Mouse (Mus musculus) brain, embryonic 14.5 days (tissue): ENCODE results near the gene Clec10a. TPM values are rescaled to one million over a fixed set of nuclear protein-coding genes. Genes with fewer than 3 reads are reported as not detected.
"Not testable (repeated sequence)": the region's sequence is repeated elsewhere in the genome, so short reads cannot be mapped to it uniquely, and the experiment has no call there.

Source experiments
- DNase-seq: peaks from one replicate; pipeline ENCODE4 v3.0.0-alpha.2; 2011; ENCODE audit warnings: low read depth
- CTCF ChIP-seq: fragments of 200-500 bp; IDR thresholded peaks from 2 replicates; pipeline ENCODE4 v1.5.1; 2012; ENCODE audit warnings: inconsistent platforms, mild to moderate bottlenecking, moderate library complexity, borderline replicate concordance; ENCODE audit not compliant: insufficient read depth, insufficient read length; ENCODE audit errors: extremely low read depth
- POLR2A ChIP-seq: fragments of 200-500 bp; IDR thresholded peaks from 2 replicates; pipeline ENCODE4 v1.6.1; 2012; ENCODE audit warnings: mild to moderate bottlenecking, inconsistent platforms, borderline replicate concordance; ENCODE audit not compliant: poor library complexity, insufficient read depth, insufficient read length, severe bottlenecking; ENCODE audit errors: extremely low read depth
- polyA plus RNA-seq: library from polyadenylated mRNA; depleted of rRNA; stranded (reverse); fragments of >200 nt; gene quantifications from 2 replicates; pipeline ENCODE4 v1.2.3, GENCODE M21; 2012

The Clec10a gene
- polyA plus RNA-seq, 1 experiment, result 0.60 TPM

DNA sequence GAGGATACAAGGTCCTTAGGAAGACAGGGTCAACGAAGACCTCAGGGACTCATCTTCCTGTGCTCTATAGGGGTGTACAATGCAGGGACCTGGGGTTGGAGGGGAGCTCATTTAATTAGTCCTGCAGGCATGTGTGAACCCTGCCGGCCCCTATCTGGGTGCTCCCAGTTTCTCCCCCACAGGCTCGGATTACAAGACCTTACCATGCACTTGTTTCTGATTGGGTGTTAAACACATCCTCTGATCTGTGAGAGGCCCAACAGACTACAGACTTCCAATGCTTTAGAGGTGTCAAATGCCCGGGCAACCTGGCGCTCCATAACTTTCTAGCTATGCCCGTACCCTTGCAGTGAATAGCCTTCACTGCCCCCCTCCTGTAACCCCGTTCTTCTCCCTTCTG is 12.1 kb downstream of the Clec10a start:
- DNase-seq, result no peak
- no peak for TF ChIP-seq CTCF
- no peak for TF ChIP-seq POLR2A

DNA sequence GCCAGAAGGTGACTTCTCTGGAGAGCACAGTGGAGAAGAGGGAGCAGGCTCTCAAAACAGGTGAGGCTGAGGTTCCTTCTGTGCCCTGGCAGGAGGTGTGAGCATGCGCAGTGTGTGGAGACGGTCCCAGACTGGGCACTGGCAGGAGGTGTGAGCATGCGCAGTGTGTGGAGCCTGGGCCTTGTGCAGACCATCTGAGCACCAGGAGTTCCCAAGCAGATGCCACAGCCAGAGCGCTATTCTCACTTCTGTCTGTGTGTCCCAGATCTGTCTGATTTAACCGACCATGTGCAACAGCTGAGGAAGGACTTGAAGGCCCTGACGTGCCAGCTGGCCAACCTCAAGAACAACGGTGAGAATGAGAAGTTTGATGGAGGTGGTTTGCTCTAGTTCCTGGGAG is 13.5 kb downstream of the Clec10a start:
- DNase-seq, result not testable (repeated sequence)

- no peak for TF ChIP-seq POLR2A
- no peak for TF ChIP-seq CTCF
- DNase-seq, result no peak
These were observed 14.3 kb downstream of the Clec10a start for GRCm38 (mm10) chr11:70170291-70170690.

- no peak for DNase-seq
- TF ChIP-seq CTCF, result no peak
- TF ChIP-seq POLR2A, result no peak
These were observed 15.2 kb downstream of the Clec10a start for GRCm38 (mm10) chr11:70171181-70171580.

DNA sequence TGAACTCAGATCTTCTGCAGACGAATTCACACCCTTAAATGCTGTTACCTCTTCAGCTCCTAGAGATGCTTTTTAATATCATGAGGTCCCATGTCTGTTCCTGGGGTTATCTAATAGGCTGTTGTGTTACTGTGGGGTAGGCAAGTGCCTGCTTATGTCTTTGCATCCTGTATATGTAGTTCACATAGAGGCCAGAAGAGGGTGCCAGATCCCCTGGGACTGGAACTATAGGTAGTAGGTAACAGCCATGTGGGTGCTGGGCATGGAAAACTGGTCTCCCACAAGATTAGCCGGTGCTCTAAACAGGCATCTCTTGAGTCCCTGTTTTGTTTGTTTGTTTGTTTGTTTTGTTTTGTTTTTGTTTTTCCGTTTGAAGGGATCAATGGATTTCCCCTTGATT is 15.8 kb downstream of the Clec10a start:
- peak; percentile 8 for DNase-seq
- TF ChIP-seq POLR2A, result no peak
- TF ChIP-seq CTCF, result peak; percentile 15; the same call in 1 of the 2 replicates

DNA sequence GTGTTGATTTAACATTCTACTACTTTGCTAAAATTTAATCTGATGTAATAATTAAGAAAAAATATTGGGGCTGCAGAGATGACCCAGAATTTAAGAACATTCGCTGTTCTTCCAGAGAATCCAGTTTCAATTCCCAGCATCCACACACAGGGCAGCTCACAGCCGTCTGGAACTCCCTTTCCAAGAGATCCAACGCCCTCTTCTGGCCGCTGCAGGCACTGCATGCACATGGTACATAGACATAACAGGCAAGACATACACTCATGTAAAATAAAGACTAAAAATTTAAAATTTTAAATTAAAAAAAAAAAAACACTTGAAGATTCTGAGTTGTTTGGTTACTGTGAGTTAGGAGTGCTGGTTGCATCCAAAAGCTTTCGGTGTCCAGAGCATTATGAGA is 16.3 kb downstream of the Clec10a start:
- no peak for DNase-seq
- TF ChIP-seq POLR2A (no peak), CTCF (peak; percentile 30; the same call in 1 of the 2 replicates)

DNA sequence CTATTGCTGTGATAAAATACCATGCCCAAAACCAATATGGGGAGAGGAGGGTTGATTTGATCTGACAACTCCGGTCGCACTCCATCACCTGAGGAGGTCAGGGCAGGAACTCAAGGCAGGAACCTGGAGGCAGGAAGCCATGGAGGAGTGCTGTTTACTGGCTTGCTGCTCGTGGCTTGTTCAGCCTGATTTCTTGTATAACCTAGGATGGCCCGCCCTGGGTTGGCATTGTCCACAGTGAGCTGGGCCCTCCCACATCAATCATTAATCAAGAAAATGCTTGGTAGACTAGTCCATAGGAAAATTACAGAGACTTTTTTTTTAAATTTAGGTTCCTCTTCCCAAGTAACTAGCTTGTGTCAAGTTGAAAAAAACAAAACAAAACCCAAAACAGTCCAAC is 18.5 kb downstream of the Clec10a start:
- TF ChIP-seq CTCF (no peak), POLR2A (no peak)

DNA sequence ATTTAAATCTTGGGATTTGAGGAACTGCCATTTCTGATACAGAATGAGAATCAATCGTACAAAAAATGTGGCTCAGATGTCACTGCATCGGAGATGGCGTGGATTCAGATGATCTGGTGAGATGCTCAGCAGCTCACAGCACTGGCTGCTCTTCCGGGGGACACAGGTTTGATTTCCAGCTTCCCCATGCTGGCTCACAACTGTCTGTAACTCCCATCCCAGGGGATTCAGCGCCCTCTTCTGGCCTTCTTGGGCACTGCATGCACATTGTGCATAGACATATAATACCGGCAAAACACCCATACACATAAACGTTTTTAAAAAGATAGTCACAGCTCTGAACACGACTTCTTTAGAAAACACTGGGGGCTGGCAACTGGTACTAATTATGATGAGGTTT is 21.6 kb downstream of the Clec10a start:
- TF ChIP-seq CTCF (peak; percentile 42; the same call in 1 of the 2 replicates), POLR2A (no peak)
- DNase-seq, result no peak

More for the DNA sequence above, 18.5 kb downstream of the Clec10a start:
- no peak for DNase-seq

- DNase-seq, result no peak
- TF ChIP-seq CTCF, result no peak
- TF ChIP-seq POLR2A, result no peak
These were observed 22.3 kb downstream of the Clec10a start for GRCm38 (mm10) chr11:70178311-70178710.

GRCm38 (mm10) chr11:70178756-70179155 is 22.8 kb downstream of the Clec10a start:
- DNase-seq, result no peak
- no peak for TF ChIP-seq CTCF
- no peak for TF ChIP-seq POLR2A

DNA sequence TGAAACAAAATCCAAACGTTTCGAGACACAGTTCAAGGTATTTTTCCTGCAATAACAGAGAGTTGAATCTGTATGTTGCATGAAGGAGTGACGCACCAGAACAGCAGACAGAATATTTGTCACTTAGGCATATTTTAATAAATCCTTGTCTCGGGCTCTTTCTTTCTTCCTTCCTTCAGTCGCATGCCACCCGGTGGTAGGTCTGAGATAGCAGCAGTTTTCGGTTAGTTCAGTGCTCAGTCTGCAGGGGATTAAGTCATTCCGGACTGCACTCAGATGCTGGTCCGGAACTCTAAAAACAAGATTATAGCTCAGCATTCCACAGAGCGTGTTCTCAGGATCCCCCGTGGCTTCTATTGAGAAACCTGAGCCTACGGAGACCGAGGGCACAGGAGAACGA is 23.4 kb downstream of the Clec10a start:
- DNase-seq, result peak; percentile 72
- TF ChIP-seq POLR2A, result no peak
- peak; percentile 62; the same call in 1 of the 2 replicates for TF ChIP-seq CTCF

DNA sequence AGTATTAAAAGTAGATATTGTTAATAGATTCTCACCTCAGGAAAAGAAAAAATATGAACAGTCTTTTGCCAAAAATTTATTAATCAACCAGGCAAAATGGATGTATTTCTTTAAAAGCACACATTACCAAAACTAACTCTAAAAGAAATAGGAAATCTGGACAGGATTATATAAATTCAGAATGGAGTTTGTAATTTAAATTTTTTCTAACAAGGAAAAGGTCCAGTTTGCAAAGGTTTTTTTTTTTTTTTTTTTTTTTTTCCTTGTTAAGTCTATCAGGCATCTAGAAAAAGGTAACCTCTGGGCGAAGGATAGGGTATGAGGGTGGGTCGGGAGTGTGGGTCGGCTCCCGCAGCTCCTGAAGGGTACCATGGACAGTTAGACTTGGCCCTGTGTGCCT is 24.5 kb downstream of the Clec10a start:
- DNase-seq, result no peak
- no peak for TF ChIP-seq POLR2A
- TF ChIP-seq CTCF, result no peak

- TF ChIP-seq CTCF (no peak), POLR2A (no peak)
- DNase-seq, result no peak
These were observed 29.1 kb downstream of the Clec10a start for GRCm38 (mm10) chr11:70185120-70185519.
